Mouse (Mus musculus): ENCODE measurements around the gene Pex11g. TPM values are rescaled to one million over a fixed set of nuclear protein-coding genes. Genes with fewer than 3 reads are reported as not detected.

Pex11g gene
- polyA plus RNA-seq, 1 experiment from 2014 or later: 14.8 TPM

GRCm38 (mm10) chr8:3425217-3425616, 42.3 kb downstream of the Pex11g start:
- peaks cover 23% of the 10 kb centered on the region for H3K36me3 ChIP-seq (replicated peaks; ENCODE audit: insufficient read depth, low read length)
- WGBS (ENCODE audit: insufficient replicate concordance): 80% methylated on average over 5 of the region's 5 CpGs
- no peak overlapping the region for H3K27ac ChIP-seq (ENCODE audit: low read depth)
- ATAC-seq: no peak
- no peaks in the 10 kb centered on the region for H3K9me3 ChIP-seq (ENCODE audit: low read length)
- TF ChIP-seq CTCF (IDR thresholded peaks at IDR 0.05; ENCODE audit: low read depth) (no peak), EP300 (IDR thresholded peaks at IDR 0.05; ENCODE audit: low read depth) (no peak)
- no peak overlapping the region for H3K4me3 ChIP-seq (ENCODE audit: low read depth, low read length)
- no peak overlapping the region for H3K4me2 ChIP-seq (ENCODE audit: low read depth, low read length)
- H3K27me3 ChIP-seq (ENCODE audit: insufficient read depth, low read length): no peaks in the 10 kb centered on the region
- no peaks in the 10 kb centered on the region for H3K4me1 ChIP-seq (ENCODE audit: insufficient read depth)
- no peak overlapping the region for H3K9ac ChIP-seq (replicated peaks)
- DNase-seq: no peak

- DNase-seq (no peak), ATAC-seq (no peak)
- 80% methylated on average over 5 of the region's 5 CpGs for WGBS (ENCODE audit: insufficient replicate concordance)
- no peak overlapping the region for H3K27ac ChIP-seq (ENCODE audit: low read depth)
- H3K4me1 ChIP-seq (ENCODE audit: insufficient read depth): peaks cover 10% of the 10 kb centered on the region
- H3K9me3 ChIP-seq (ENCODE audit: low read length): no peaks in the 10 kb centered on the region
- 0 out of 2 replicates have a peak, but pooled peaks cover 14% of the 10 kb centered on the region for H3K36me3 ChIP-seq (replicated peaks; ENCODE audit: insufficient read depth, low read length)
- no peak overlapping the region for H3K9ac ChIP-seq (replicated peaks)
- H3K27me3 ChIP-seq (ENCODE audit: insufficient read depth, low read length): no peaks in the 10 kb centered on the region
- H3K4me3 ChIP-seq (ENCODE audit: low read depth, low read length): no peak overlapping the region
- no peak overlapping the region for H3K4me2 ChIP-seq (ENCODE audit: low read depth, low read length)
- TF ChIP-seq CTCF (IDR thresholded peaks at IDR 0.05; ENCODE audit: low read depth) (no peak), EP300 (IDR thresholded peaks at IDR 0.05; ENCODE audit: low read depth) (no peak)
Measured at GRCm38 (mm10) chr8:3421507-3421906, 46.0 kb downstream of the Pex11g start.

GRCm38 (mm10) chr8:3420105-3420706, 47.3 kb downstream of the Pex11g start:
- Histone ChIP-seq H3K36me3 (replicated peaks; ENCODE audit: insufficient read depth, low read length) (0 out of 2 replicates have a peak, but pooled peaks cover 13% of the 10 kb centered on the region), H3K9me3 (ENCODE audit: low read length) (no peaks in the 10 kb centered on the region), H3K4me3 (ENCODE audit: low read depth, low read length) (no peak overlapping the region), H3K27ac (ENCODE audit: low read depth) (no peak overlapping the region), H3K4me2 (ENCODE audit: low read depth, low read length) (no peak overlapping the region), H3K4me1 (ENCODE audit: insufficient read depth) (peaks cover 20% of the 10 kb centered on the region), H3K27me3 (ENCODE audit: insufficient read depth, low read length) (no peaks in the 10 kb centered on the region), H3K9ac (replicated peaks) (no peak overlapping the region)
- WGBS (ENCODE audit: insufficient replicate concordance): 79% methylated on average over 10 of the region's 10 CpGs
- ATAC-seq: no peak
- no peak for DNase-seq
- TF ChIP-seq CTCF (IDR thresholded peaks at IDR 0.05; ENCODE audit: low read depth) (no peak), EP300 (IDR thresholded peaks at IDR 0.05; ENCODE audit: low read depth) (no peak)

GRCm38 (mm10) chr8:3418101-3418500, 49.4 kb downstream of the Pex11g start:
- Histone ChIP-seq H3K9ac (replicated peaks) (no peak overlapping the region), H3K4me3 (ENCODE audit: low read depth, low read length) (no peak overlapping the region), H3K27ac (ENCODE audit: low read depth) (peak overlapping the region; percentile 69), H3K9me3 (ENCODE audit: low read length) (no peaks in the 10 kb centered on the region), H3K36me3 (replicated peaks; ENCODE audit: insufficient read depth, low read length) (peaks cover 9% of the 10 kb centered on the region; the same call in 1 of the 2 replicates), H3K4me2 (ENCODE audit: low read depth, low read length) (0 out of 2 replicates have a peak overlapping the region, but pooled peaks have one; percentile 24), H3K4me1 (ENCODE audit: insufficient read depth) (peaks cover 29% of the 10 kb centered on the region), H3K27me3 (ENCODE audit: insufficient read depth, low read length) (no peaks in the 10 kb centered on the region)
- DNase-seq: no peak
- 96% methylated on average over 1 of the region's 1 CpGs for WGBS (ENCODE audit: insufficient replicate concordance)
- no peak for TF ChIP-seq CTCF (IDR thresholded peaks at IDR 0.05; ENCODE audit: low read depth)
- TF ChIP-seq EP300 (IDR thresholded peaks at IDR 0.05; ENCODE audit: low read depth): no peak
- peak; percentile 57 for ATAC-seq

GRCm38 (mm10) chr8:3417455-3417854, 50.0 kb downstream of the Pex11g start:
- peak; percentile 45 for DNase-seq
- 33% methylated on average over 8 of the region's 8 CpGs for WGBS (ENCODE audit: insufficient replicate concordance)
- no peaks in the 10 kb centered on the region for H3K27me3 ChIP-seq (ENCODE audit: insufficient read depth, low read length)

GRCm38 (mm10) chr8:3416846-3417245, 50.6 kb downstream of the Pex11g start:
- Histone ChIP-seq H3K9ac (replicated peaks) (no peak overlapping the region), H3K4me2 (ENCODE audit: low read depth, low read length) (no peak overlapping the region; the same call in 1 of the 2 replicates), H3K36me3 (replicated peaks; ENCODE audit: insufficient read depth, low read length) (peaks cover 9% of the 10 kb centered on the region; the same call in 1 of the 2 replicates), H3K27me3 (ENCODE audit: insufficient read depth, low read length) (no peaks in the 10 kb centered on the region), H3K4me3 (ENCODE audit: low read depth, low read length) (no peak overlapping the region), H3K4me1 (ENCODE audit: insufficient read depth) (peaks cover 38% of the 10 kb centered on the region), H3K27ac (ENCODE audit: low read depth) (peak overlapping the region; percentile 69), H3K9me3 (ENCODE audit: low read length) (no peaks in the 10 kb centered on the region)
- DNase-seq (no peak), ATAC-seq (no peak)
- TF ChIP-seq CTCF (IDR thresholded peaks at IDR 0.05; ENCODE audit: low read depth) (no peak), EP300 (IDR thresholded peaks at IDR 0.05; ENCODE audit: low read depth) (no peak)
- 49% methylated on average over 4 of the region's 4 CpGs for WGBS (ENCODE audit: insufficient replicate concordance)

More at GRCm38 (mm10) chr8:3417455-3417854, 50.0 kb downstream of the Pex11g start:
- peak; percentile 75 for ATAC-seq
- Histone ChIP-seq H3K36me3 (replicated peaks; ENCODE audit: insufficient read depth, low read length) (peaks cover 9% of the 10 kb centered on the region; the same call in 1 of the 2 replicates), H3K4me3 (ENCODE audit: low read depth, low read length) (no peak overlapping the region), H3K27ac (ENCODE audit: low read depth) (peak overlapping the region; percentile 69), H3K4me1 (ENCODE audit: insufficient read depth) (peaks cover 32% of the 10 kb centered on the region), H3K9ac (replicated peaks) (peak overlapping the region; percentile 34; the same call in 1 of the 2 replicates), H3K9me3 (ENCODE audit: low read length) (no peaks in the 10 kb centered on the region), H3K4me2 (ENCODE audit: low read depth, low read length) (peak overlapping the region; percentile 24)
- TF ChIP-seq CTCF (IDR thresholded peaks at IDR 0.05; ENCODE audit: low read depth): no peak
- TF ChIP-seq EP300 (IDR thresholded peaks at IDR 0.05; ENCODE audit: low read depth): no peak
